Mouse (Mus musculus) T-cell, adult 2 months (primary cell): ENCODE results near the gene Lgi4.

Source experiments
- DNase-seq: peaks from one replicate; pipeline ENCODE4 v3.0.0; 2022; ENCODE audit warnings: low spot score

The Lgi4 gene

DNA sequence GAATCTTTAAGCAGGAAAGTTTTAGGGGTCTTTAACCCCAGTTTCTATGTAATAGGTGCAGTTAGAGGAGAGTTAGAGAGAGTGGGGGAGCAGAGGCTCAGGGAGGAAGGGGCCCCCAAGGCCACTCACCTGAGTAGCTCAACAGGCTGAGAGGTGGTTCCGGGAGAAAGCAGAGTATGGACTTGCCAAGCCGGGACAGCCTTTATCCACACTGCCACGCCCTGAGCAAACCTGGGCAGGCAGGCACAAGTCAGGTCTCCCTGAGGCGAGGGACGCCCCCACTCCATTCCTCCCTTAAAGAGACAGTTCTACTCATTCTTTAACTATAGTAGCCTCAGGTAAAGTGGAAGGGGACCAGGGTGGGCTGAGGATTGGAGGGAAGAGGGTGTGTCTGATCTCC lies 17.4 kb downstream of the Lgi4 start, which contains the start of gene Fxyd3:
Fxyd3 (minus strand) TSS at position 213 of the 400 bp plus-strand sequence.
- DNase-seq, result no peak

DNA sequence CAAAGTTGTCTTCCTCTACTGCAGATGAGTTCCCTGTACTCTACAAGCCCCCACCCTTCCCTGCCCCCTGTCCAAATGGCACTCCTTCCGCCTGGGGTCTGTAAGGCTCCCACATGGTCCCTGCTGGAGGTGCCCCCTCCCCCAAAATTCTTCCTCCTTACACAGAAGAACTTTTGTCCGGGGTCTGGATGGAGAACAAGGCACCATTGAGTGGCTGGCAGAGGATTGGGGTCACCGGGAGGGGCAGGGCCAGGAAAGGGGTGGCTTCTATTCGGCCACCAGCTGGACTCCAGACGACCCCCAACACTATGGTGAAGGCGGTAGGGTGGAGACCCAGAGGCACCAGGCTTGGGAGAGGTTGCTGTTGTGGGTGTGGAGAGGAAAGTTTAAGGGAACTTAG lies 18.3 kb downstream of the Lgi4 start:
- DNase-seq, result no peak

DNA sequence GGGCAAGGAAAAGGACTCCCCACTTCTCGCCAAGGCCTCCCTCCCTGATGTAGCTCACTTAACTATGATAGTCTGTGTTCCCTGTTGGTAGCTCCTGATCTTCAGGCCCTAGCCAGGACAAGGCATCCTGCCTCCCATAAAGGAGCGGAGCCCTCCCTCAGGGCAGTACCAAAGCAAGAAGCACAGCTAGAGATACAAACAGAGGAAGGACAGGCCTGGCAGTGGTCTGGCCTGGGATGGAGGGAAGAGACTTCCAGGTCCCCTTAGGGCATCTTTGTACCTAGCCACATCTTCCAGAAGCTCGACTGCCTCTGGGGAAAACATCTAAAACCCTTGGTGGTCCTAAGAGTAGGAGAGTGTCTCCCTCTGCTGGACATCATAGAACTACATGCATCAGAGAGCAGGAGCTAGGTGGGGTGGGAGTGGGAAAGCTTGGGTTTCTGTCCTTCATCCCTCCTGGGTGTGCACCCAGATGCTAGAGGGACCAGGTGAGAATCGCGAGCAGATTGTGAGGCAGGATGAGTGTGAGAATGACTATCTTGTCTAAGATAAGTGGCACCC lies 18.8 kb downstream of the Lgi4 start:
- peak; percentile 38 for DNase-seq

DNA sequence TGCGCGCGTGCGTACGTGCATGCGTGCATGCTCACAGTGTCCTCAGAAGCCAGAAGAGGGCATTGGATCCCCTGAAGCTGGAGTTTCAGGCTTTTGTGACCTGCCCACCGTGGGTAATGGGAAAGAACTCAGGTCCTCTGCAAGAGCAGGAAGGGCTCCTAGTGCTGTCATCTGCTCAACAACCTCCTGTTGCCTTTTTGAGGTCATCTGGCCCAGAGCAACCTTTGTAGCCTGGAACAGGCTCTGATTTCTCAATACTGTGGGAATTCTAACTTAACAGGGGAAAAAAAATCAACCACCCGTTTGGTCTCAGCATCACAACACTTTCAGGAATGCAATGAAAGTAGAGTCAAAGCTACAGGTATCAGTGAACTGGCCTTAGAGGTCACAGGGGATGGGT lies 20.5 kb downstream of the Lgi4 start:
- DNase-seq, result no peak

DNA sequence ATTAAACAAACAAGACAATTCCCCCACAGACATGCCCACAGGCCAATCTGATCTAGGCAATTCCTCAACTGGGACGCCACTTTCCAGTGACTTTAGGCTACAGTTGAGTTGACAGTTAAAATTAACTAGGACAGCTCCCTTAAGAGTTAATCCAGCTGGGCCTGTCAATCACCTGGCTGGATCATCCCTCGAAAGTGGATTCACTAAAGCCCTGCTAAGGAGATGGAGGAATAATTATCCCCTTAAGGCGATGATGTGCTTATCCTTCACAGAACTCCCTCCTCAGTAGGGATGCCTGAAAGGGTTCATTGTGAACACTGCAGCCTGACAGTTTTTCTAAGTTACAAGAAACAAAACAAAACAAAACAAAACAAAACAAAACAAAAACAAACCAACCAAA lies 21.5 kb downstream of the Lgi4 start:
- no peak for DNase-seq

DNA sequence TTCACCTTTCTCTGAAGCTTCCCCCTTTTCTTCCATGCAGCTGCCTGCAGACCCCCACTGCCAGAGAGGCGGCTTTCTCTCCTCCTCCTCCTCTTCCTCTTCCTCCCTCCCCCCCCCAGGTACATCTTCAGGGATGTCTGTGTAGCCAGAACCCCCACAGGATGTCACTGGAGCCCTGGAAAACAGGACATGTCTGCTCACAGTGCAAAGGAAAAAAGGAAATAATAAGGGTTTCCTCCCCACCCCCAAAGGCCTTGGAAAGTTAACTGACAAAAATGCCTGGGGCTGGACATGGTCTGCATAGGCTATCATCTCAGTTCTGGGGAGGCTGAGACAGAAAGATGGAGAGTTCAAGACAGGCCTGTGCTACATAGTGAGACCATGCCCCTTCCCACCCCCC lies 22.0 kb downstream of the Lgi4 start:
- DNase-seq, result no peak

DNA sequence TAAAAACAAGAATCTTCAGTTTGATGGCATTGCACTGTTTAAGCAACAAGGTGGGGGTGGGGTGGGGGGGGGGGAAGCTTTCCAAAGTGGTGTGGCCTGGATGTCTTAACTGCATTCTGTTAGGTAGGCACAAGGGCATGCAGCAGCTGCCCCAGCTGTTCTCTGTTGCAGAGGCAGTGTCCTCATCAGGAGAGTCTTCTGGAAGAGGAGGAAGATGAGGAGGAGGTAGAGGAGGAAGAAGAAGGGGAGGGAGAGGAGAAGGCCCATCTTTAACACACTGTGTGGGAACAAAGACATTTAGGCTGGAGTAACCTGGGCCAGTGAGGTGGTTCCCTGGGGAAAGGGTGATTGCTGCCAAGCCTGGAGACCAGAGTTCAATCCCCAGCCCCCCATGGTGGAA lies 23.0 kb downstream of the Lgi4 start:
- DNase-seq, result no peak

DNA sequence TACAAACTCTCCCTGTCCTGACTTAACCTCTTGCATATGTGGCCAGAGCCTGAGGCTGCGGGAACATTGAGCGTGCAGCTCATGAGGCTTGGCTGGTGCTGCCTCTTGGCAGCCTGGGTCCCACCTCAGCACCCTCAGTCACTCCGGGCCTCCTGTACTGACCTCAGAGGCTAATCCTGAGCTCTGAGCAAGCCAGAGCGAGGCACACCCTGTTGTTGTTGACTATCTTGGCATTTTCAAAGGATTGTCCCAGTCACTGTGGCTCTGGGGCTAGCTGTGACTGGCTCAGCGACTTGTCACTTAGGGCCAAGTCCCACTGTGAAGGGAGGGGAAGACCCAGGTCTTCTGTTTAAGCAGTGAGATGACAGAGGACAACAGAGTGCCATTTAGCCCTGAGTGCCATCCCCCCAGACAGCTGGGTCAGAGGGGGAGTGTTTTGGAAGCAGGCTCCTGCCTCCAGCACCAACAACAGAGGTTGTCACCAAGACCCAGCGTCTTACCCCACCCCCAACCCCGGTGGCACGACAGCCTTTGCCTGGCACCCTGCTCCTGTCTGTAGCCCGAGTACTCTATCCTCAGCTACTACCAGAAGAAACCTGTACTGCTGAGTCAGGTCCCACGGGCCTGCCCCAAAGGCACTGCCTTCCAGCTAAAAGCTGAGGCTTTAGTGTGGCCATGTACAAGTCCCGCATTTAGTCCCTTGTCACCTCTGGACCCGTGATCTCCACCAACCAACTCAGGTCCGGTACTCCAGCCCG lies 23.9 kb downstream of the Lgi4 start:
- DNase-seq, result no peak

DNA sequence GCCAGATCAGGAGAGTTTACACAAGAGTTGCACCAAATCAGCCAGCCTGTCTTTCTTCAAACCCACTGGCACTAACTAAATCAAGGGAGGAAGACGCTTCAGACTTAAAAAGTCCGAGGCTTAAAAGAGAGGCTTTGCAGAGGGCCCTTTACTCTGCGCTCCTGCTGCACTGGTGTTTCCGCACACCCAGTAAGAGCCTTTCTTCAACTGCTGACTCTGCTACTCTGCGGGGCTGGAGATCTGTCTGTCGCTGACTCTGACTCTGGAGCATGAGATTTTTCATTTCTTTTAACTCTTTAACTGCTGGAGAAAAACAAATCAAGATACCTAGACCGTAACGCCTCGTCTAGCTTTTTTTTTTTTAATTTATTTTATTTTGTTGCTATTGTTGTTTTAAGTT lies 25.0 kb downstream of the Lgi4 start:
- DNase-seq, result peak; percentile 34

DNA sequence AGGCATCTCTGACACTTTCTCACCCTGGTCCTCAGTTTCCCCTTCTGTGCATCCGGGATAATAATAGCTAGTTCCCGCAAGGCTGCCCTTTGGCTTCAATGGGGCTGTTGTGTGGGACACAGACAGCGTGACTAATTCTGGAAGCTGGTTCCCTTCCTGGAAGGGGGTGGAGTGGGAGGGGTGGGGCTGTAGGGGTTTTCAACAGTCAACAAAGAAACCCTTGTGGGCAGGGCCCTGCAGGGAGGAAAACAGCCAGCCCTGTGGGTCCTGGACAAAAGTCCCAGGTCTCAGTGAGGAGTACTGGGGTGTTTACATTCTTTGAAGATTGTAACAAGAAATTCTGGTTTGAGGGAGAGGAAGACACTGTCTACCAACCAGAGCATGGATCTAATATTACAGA lies 26.0 kb downstream of the Lgi4 start:
- no peak for DNase-seq

DNA sequence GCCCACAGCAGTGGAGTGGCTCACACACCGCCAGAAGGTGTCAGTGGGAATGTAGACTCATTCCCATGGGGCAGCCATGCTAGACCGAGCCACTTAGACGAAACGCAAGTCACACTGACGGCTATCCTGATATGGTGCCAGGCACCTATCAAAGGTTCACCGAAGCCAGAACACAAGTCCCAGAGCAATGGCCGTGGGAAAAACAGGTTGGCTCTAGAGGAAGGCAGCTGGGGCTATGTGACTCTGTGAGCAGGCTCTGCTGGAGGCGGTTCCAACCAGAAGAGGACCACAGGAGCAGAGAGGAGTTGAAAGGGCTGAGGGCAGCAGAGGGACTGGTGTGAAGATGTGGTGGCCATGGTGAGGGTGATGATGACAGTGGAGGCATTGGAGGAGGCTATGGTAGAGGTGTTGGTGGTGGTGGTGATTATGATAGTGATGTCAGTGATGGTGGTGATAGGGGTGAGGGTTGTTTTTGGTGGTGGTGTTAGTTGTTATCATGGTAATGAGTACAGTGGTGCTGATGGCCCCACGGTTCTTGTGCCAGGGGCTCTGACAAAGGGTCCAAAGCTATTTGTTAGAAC lies 27.1 kb downstream of the Lgi4 start:
- DNase-seq, result peak; percentile 30

DNA sequence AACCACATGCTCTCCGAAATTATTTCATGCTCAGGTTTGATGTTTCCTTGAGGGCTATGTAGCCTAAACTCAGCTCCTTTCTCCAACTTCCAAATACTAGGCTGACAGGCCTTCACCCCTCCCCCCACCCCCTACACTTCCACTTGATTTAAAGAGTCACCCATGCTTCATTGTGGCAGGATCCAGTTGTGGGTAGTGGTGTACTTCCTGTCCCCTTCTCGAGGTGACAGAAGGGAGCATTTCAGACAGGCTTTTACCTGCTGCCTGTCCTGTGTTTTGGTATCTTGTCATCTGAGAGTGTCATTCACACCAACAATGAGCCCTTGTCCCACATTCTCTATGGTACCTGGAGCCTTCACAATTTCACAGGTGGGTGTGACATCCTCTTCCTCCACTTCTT lies 28.1 kb downstream of the Lgi4 start:
- peak; percentile 55 for DNase-seq

DNA sequence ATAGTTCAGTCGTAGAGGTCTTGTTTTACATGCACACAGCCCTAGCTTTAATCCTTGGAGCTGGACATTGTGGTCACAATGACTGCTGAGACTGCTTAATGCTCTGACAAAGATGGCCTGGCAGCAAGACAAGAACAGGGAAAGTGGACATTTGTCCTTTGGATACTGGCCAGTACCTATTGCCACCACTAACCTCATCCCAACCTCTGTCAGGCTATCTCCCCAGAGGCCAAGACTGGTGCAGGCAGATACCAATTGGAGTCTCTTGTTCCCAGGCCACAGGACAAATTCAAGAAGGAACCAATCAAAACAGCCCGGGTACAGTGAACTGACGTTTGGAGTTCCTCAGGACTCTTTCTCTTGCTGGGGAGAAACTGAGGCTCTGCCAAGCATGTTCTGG lies 29.1 kb downstream of the Lgi4 start:
- DNase-seq, result no peak

DNA sequence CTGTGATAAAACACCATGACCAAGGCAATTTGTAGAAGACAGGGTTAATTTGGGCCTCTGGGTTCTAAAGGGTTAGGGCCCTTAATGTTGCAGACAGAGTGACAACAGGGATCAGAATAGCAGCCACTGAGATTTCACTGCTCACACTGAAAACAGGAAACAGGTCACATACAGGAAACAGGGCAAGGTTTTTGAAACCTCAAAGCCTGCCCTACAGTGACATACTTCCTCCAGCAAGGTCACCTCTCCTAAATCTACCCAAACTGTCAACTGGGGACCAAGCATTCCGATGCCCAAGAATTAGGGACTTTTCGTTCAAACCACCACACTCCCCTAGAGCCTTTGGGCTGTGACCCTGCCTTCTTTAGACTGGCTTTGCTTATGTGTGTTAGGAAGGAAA lies 30.6 kb downstream of the Lgi4 start:
- DNase-seq, result peak; percentile 78

DNA sequence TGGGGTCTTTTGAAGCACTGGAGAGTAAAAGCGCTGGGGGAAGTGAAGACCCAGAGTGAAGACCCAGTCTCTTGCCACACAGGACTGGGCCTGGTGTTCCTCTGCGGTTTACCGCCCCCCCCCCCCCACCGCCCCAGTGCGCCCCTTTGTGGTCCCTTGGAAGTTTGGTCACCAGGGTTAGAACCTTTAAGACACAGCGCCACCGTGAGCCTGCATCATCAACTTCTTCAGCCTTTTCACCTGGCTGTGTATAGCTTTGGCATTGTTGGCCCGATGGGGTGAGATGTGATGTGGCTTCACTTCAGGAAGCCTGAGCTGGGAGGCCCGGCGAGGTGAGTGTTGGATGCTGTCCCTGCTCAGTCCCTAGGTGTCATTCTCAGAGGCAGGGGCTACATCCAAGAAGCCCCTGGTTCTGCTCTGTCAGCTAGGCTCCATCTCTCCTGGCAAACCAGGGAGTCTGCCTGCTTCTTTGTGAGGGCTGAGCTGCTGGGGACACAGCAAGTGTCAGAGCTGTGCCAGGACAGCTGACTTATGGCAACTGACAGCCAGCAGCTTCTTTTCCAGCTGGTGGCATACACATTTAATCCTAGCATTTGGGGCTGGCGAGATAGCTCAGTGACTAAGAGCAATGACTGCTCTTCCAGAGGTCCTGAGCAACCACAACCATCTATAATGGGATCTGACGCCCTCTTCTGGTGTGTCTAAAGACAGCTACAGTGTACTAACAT lies 35.8 kb downstream of the Lgi4 start:
- peak; percentile 52 for DNase-seq

DNA sequence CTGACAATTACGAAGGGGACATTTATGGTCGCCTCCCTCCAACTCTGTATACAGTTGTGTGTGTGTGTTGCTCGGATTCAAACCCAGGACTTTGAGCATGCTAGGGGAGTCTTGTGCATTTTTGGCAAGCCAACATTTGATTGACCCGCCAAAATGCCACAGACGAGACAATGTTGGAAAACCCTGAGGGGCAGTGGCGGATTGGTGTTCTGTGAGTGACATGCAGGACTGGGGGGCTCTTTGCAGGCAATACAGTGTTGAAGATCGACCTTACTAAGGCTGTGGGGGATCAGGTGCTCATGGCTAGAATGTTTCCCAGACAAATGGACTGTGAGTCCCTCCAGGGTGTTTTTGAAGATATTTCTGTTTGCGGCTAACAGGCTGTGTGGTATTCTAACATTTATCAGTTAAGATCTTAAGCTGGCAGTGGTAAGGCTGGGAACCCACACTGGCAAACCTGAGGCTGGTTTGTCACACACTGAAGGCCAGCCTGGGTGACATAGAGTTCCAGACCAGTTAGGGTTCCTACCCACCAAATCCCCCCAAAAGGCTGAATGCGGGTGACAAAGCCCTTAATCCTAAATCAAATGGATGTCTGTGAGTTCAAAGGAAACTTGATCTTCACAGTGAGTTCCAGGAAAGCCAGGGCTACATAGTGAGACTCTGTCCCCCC lies 37.9 kb downstream of the Lgi4 start:
- DNase-seq, result no peak

DNA sequence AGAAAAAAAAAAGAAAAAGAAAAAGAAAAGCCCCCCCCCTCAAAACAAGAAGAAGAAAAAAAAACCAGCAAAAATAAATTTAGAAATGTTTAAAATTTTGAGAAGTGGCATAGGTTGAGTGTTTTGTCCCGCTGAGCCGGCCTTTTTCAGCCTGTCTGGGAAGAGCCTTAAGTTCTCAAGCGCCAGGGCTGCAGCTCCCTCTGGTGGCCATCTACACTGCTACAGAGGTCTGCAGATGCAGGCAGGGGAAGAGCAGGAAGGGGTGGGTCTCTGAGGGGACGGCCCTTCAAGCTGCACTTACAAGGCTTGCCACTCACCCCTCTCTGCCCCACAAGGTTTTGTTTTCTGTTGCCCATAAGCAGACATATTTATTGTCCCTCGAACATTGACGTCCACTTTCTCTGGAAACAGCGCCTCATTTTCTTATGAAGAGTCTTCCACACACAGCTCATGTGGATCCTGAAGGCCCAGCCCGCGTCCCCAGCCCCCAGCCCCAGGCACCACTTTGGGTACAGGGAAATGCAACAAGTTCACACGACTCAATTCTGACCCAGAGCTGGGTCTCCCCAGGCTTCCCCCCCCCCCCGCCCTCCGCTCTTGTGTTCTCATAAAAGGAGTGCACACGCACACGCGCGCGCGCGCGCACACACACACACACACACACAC lies 38.6 kb downstream of the Lgi4 start:
- peak; percentile 88 for DNase-seq

DNA sequence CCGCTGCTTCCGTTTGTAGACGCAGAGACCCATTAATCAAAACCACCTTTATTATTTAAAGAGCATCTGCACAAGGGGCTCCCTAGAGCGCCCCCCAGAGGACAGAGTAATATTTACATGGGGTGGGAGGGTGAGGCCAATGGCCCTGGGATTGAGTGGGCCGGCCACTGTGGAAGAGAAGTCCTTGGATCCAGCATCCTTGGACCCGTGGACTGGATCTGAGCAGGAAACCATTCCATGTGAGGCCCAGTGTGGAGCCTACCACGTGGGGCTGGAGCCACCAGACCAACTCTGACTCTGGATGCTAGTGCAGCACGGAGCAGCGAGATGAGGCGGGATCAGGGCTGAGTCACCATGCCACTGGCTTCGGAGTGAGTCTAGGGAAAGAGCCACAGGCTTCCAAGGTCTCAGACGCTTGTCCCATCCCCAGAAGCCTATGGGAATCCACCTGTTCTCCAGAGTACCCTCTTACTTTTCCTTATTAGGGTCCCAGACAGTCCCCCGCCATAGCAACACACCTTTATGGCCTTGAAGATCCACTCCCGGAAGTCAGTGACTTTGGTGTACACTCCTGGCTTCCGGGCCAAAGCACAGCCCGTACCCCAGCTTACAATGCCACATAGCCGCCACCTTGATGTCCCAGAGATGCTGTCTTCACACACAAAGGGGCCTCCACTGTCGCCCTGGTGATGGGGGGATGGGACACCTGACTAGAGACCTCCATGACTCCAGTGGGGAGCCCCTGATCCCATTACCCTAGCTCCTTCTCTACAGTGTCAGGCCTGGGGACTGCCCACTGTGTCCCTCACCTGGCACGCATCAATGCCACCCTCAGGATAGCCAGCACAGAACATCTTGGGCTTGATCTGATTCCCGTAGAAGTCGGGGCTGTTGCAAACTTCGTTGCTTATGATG lies 39.8 kb downstream of the Lgi4 start:
- no peak for DNase-seq

DNA sequence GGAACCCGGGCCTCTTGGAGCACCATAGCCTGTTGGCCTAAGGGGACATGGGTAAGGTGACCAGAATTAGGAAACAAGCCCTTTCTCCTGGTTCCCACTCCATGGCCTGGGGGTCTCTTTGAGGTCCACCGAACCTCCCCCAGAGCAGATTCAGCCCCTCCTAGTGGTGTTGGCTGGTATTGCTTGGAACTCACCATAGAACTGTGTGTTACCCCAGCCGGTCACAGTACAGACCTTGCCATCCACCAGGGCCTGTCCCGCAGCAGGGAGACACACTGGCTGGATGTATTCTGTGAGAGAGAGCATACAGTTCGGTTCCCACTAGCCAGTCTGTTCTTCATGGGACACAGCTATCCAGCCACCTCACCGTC lies 40.5 kb downstream of the Lgi4 start:
- no peak for DNase-seq

DNA sequence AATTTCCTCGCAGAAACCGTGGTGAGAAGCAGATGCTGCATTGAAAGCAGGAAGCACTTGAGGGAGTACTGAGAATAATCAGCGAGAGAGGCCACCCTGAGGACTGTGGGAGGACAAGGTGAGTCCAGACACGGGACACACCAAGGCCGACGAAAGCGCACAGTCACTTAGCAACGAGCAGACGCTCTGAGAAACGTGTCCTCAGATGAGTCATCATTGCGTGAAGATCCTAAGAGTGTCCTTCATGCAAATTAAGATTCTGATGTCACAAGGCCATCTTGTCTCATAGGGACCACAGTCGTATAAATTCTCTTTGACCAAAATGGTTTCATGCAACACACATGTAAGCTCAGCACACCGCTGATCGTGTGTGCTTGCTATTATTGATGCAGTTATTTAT lies 41.6 kb downstream of the Lgi4 start:
- DNase-seq, result no peak
